Mouse (Mus musculus): ENCODE measurements around the gene Fat4.

- TF ChIP-seq CTCF (IDR thresholded peaks at IDR 0.05; ENCODE audit: borderline replicate concordance, insufficient read depth, low read depth, low read length), result no peak
- TF ChIP-seq POLR2A (IDR thresholded peaks at IDR 0.05; ENCODE audit: borderline replicate concordance, insufficient read depth, low read length), result no peak
These were observed 3.1 kb upstream of the Fat4 start for GRCm38 (mm10) chr3:38883676-38884075.

Measured in cerebellum, adult 2 months (tissue).